Mouse (Mus musculus) forebrain, embryonic 16.5 days (tissue): Measurements from ENCODE around the gene Hmbs. TPM values are rescaled to one million over a fixed set of nuclear protein-coding genes. Genes with fewer than 3 reads are reported as not detected.
"Not testable (repeated sequence)": the region's sequence is repeated elsewhere in the genome, so short reads cannot be mapped to it uniquely, and the experiment has no call there.

Experiments
- ATAC-seq: fragments of 200-750 bp; cut with Nextera tagmentation; 2 replicates; pipeline ENCODE4 v1.8.0; 2017; ENCODE audit warnings: mild to moderate bottlenecking, moderate library complexity
- H3K27ac ChIP-seq: fragments of 300-500 bp; sonication (generic); 2 replicates; pipeline ENCODE4 v1.5.1; 2014; ENCODE audit warnings: low read length, control low read depth
- H3K27me3 ChIP-seq: fragments of 300-500 bp; sonication (generic); replicated peaks from 2 replicates; pipeline ENCODE4 v1.6.1; 2014; ENCODE audit warnings: low read length; ENCODE audit not compliant: control insufficient read depth, insufficient read depth
- H3K36me3 ChIP-seq: fragments of 300-500 bp; sonication (generic); 2 replicates; pipeline ENCODE4 v1.6.1; 2014; ENCODE audit not compliant: control insufficient read depth, insufficient read depth
- H3K4me1 ChIP-seq: fragments of 300-500 bp; sonication (generic); replicated peaks from 2 replicates; pipeline ENCODE4 v1.6.1; 2014; ENCODE audit warnings: low read length; ENCODE audit not compliant: control insufficient read depth, insufficient read depth
- H3K4me2 ChIP-seq: fragments of 300-500 bp; sonication (generic); 2 replicates; pipeline ENCODE4 v1.6.1; 2014; ENCODE audit warnings: mild to moderate bottlenecking, low read length, control low read depth
- H3K4me3 ChIP-seq: fragments of 300-500 bp; sonication (generic); replicated peaks from 2 replicates; pipeline ENCODE4 v1.5.1; 2014; ENCODE audit warnings: mild to moderate bottlenecking, low read length, control low read depth
- H3K9ac ChIP-seq: fragments of 300-500 bp; sonication (generic); replicated peaks from 2 replicates; pipeline ENCODE4 v1.6.1; 2014; ENCODE audit warnings: low read depth, low read length, control low read depth
- H3K9me3 ChIP-seq: fragments of 300-500 bp; sonication (generic); 2 replicates; pipeline ENCODE4 v1.6.1; 2016; ENCODE audit warnings: low read length; ENCODE audit not compliant: control insufficient read depth
- WGBS: fragments of 180-500 bp; shearing (Covaris S2); extraction: QIAGEN DNeasy Blood & Tissue Kit; methylation state at CpG from one replicate; pipeline ENCODE4 v1.1.7; 2014; 5-methylcytosine and 5-hydroxymethylcytosine counted together
- polyA plus RNA-seq: library from polyadenylated mRNA; unstranded; fragments of >200 nt; fragmentation: Nextera tagmentation; extraction: Ambion mirVana; gene quantifications from 2 replicates; pipeline ENCODE4 v1.2.1, GENCODE M21; 2015

Gene Hmbs
- polyA plus RNA-seq, 1 experiment from 2014 or later = 64.3 TPM

DNA sequence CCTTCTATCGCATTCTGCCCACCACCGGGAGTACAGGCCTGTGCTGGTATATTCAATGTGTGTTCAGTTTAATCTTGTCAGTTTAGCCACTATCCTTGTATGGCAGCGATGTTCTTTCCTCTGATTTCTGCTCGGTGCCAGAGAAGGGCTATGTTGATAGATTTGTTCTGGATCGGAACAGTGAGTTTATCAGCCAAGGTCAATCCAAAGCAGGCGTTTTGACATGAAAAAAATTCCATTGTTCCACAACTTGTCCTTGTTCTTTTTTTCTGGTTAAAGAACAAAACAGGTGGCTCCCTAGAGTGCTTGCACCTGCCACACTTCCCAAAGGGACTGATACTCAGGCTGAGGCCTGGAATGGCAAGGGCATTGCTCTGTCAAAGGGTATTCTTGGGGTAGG is 32.1 kb upstream of the Hmbs start:
- Histone ChIP-seq H3K9ac (no peak overlapping the region), H3K27me3 (no peaks in the 10 kb centered on the region), H3K36me3 (no peaks in the 10 kb centered on the region), H3K4me3 (no peak overlapping the region), H3K27ac (no peak overlapping the region), H3K9me3 (no peaks in the 10 kb centered on the region), H3K4me1 (peaks cover 13% of the 10 kb centered on the region), H3K4me2 (no peak overlapping the region)
- no peak for ATAC-seq
- 91% methylated on average over 6 of the region's 6 CpGs for whole genome bisulfite sequencing

DNA sequence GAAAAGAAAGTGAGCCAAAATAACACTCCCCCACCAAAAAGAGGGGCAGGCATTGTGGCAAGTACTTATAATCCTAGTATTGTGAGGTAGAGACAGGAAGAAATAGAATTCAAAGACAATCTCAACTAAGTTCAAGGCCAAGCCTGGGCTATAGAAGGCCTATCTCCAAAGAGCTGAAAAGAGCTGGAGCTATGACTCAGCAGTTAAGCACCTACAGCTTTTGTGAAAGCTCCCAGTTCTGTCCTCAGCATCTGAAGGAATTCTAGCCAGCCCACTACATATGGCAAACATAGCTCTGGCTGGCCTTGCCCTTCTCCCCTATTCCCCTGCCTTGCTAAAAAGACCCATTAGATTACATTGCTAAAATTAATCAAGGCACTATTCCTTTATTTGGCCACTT is 29.4 kb upstream of the Hmbs start:
- no peak for ATAC-seq
- H3K27ac ChIP-seq = no peak overlapping the region
- no peak overlapping the region for H3K4me2 ChIP-seq
- H3K36me3 ChIP-seq = no peaks in the 10 kb centered on the region
- no peak overlapping the region for H3K4me3 ChIP-seq
- no peak overlapping the region for H3K9ac ChIP-seq
- H3K9me3 ChIP-seq = no peaks in the 10 kb centered on the region
- H3K27me3 ChIP-seq = no peaks in the 10 kb centered on the region
- peaks cover 2% of the 10 kb centered on the region; the same call in 1 of the 2 replicates for H3K4me1 ChIP-seq

DNA sequence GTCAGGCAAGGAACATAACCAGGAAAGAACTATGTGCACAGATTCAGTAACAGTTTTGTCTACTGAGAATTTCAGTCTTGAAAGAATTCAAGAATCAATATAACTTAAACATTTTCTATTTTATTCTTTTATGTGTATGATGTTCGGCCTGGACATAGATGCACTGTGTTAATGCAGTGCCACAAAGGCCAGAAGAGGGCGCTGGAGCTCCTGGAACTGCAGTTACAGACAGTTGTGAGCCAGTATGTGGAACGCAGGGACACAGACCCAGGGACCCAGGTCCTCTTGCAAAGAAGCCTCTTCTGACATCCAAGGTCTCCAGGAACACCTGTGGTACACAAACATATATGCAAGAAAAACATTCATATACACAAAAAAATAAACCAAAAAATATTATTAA is 20.5 kb upstream of the Hmbs start:
- Histone ChIP-seq H3K27me3 (no peaks in the 10 kb centered on the region), H3K4me3 (no peak overlapping the region), H3K9ac (no peak overlapping the region), H3K4me2 (no peak overlapping the region), H3K4me1 (peaks cover 7% of the 10 kb centered on the region), H3K9me3 (no peaks in the 10 kb centered on the region), H3K27ac (no peak overlapping the region), H3K36me3 (no peaks in the 10 kb centered on the region; the same call in 1 of the 2 replicates)
- no peak for ATAC-seq
- 57% methylated on average over 3 of the region's 3 CpGs for WGBS

DNA sequence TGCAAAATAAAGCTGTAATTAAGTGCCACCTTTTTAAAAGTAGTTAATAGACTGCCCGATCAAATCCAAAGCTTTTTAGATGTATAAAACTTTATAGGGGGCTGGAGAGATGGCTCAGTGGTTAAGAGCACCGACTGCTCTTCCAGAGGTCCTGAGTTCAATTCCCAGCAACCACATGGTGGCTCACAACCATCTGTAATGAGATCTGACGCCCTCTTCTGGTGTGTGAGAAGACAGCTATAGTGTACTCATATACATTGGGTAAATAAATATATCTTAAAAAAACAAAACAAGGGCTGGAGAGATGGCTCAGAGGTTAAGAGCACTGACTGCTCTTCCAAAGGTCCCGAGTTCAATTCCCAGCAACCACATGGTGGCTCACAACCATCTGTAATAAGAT is 17.9 kb upstream of the Hmbs start:
- H3K27ac ChIP-seq = peak overlapping the region; percentile 78
- H3K4me2 ChIP-seq = peak overlapping the region; percentile 57
- H3K4me3 ChIP-seq = peak overlapping the region; percentile 76
- peak overlapping the region; percentile 49; the same call in 1 of the 2 replicates for H3K9ac ChIP-seq
- WGBS = 50% methylated on average over 4 of the region's 4 CpGs
- H3K4me1 ChIP-seq, H3K27me3 ChIP-seq, H3K36me3 ChIP-seq, H3K9me3 ChIP-seq: not testable (repeated sequence)
- peak; percentile 32 for ATAC-seq

DNA sequence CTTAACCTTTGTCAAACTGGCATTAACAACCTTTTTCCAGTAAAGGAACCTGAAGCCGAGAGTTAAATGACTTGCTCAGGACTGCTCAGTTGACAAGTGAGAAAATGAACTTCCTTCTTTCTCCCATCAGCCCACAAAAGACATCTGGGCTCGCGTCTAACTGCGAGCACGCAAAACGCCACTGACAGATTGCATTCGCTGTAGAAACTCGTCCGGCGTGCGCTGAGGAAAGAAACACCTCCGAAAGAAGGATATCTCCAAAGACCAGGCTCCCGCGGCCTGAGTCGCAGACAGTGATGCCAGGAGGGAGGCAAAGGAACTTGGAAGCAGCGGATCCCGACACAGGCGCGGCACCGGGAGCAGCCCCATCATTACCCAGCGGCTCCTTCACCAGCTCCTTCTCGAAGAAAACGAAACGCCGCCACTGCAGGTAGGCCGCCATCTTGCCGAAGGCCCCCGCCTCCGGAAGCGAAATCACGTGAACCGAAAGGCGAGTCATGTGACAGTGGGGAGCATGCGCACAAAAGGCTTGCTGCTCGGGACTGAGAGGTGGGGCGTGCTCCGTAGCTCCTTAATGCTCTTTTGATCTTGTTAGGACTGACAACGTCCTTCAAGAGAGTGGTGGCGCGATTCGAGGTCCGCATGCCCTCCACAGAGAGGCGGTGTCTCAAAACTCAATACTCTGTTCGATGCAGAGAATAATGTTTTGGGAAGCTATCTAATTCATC is 17.3 kb upstream of the Hmbs start, which contains the start of gene Vps11:
TSS of gene Vps11 (minus strand) at position 481 of the 728 bp plus-strand sequence.
- Histone ChIP-seq H3K27ac (peak within 1 kb of the TSS; percentile 78), H3K4me3 (peak within 1 kb of the TSS; percentile 76), H3K9ac (peak within 1 kb of the TSS; percentile 82), H3K9me3 (no peaks in the 10 kb centered on the region), H3K36me3 (peaks cover 8% of the 10 kb centered on the region), H3K27me3 (no peaks in the 10 kb centered on the region), H3K4me1 (peaks cover 7% of the 10 kb centered on the region), H3K4me2 (peak within 1 kb of the TSS; percentile 57)
- ATAC-seq = peak; percentile 93
- under 1% methylated on average over 44 of the region's 44 CpGs for WGBS

DNA sequence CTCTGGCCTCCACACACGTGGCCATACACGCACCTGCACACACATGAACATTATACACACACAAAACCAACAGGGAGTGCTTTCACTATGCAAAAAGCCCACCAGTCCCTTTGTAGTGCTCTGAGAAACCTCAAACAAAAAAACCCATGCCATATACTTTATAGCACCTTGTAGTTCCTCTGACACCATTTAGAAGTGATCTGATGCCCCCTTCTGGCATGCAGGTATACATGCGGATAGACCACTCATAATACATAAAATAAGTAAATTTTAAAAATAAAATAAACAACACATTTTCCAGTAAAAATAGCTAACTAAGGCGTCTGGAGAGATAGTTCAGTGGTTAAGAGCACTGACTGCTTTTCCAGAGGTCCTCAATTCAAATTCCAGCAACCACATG is 13.2 kb upstream of the Hmbs start:
- Histone ChIP-seq H3K27ac (no peak overlapping the region), H3K36me3 (peaks cover 42% of the 10 kb centered on the region), H3K4me3 (no peak overlapping the region), H3K27me3 (no peaks in the 10 kb centered on the region), H3K4me1 (peaks cover 7% of the 10 kb centered on the region), H3K9me3 (no peaks in the 10 kb centered on the region), H3K9ac (no peak overlapping the region), H3K4me2 (no peak overlapping the region)
- 67% methylated on average over 4 of the region's 4 CpGs for WGBS
- no peak for ATAC-seq

DNA sequence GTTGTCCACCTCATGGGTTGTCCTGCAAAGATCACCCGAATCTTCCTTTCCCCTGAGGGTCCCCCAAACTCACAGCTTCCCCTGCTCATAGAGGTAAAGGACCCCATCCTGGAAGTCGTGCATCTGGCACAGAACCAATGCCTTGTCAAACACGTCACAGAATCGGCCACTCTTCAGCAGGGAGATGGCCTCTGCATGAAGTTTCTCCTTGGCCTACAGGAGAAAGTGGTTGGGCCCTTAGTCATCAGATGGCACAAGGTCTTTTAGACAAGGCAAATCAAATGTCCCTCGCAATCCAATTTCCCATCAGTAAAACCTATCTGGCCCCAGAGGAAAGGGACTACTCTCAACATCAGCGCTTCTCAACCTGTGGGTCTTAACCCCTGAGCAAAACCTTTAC is 9.1 kb upstream of the Hmbs start:
- H3K27me3 ChIP-seq = no peaks in the 10 kb centered on the region
- no peak for ATAC-seq
- WGBS = 96% methylated on average over 6 of the region's 6 CpGs

DNA sequence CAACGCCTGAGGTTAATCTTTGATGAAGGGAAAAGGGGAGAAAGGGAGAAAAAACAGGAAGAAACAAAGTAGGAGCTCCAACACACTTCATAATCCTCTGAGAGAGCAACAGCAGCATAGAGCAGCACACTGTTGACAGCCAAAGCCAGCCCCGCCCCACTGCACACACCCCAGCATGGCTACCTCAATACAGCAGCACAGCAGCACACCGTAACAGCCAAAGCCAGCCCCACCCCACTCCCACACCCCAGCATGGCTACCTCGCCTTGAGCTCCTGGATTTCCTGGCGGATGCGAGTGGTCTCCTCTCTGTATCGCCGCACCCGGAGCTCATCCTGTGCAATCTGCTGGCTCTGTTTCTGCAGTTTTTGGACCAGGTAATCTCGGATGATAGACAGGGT is 8.3 kb upstream of the Hmbs start:
- no peaks in the 10 kb centered on the region for H3K4me1 ChIP-seq
- no peak overlapping the region for H3K4me2 ChIP-seq
- H3K36me3 ChIP-seq = peaks cover 71% of the 10 kb centered on the region
- H3K27ac ChIP-seq = no peak overlapping the region
- H3K9me3 ChIP-seq = no peaks in the 10 kb centered on the region
- H3K4me3 ChIP-seq = no peak overlapping the region
- WGBS = 91% methylated on average over 10 of the region's 10 CpGs
- H3K9ac ChIP-seq = no peak overlapping the region
- ATAC-seq = no peak
- no peaks in the 10 kb centered on the region for H3K27me3 ChIP-seq

More for the DNA sequence above, 9.1 kb upstream of the Hmbs start:
- Histone ChIP-seq H3K27ac (no peak overlapping the region), H3K9me3 (no peaks in the 10 kb centered on the region), H3K4me1 (no peaks in the 10 kb centered on the region), H3K9ac (no peak overlapping the region), H3K4me3 (no peak overlapping the region), H3K36me3 (peaks cover 65% of the 10 kb centered on the region), H3K4me2 (no peak overlapping the region)

DNA sequence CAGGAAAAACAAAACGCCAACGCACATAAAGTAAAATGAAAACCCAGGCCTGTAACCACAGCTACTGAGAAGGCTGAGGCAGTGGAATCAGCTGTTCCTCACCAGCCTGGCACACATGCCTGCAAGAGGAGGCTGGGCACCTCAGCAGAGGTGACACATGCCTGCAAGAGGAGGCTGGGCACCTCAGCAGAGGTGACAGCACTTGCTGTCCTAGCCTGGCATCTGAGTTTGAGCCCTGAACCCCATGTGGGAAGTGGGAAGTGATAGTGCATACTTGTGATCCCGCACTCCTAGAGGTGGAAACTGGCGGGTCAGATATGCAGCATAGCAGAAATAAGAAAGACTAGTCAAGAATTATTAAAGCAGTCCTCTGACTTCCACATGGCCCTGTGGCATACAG is 7.4 kb upstream of the Hmbs start:
- Histone ChIP-seq H3K36me3 (peaks cover 77% of the 10 kb centered on the region), H3K4me3 (no peak overlapping the region), H3K9me3 (no peaks in the 10 kb centered on the region), H3K27ac (no peak overlapping the region), H3K27me3 (no peaks in the 10 kb centered on the region), H3K4me1 (no peaks in the 10 kb centered on the region), H3K9ac (no peak overlapping the region), H3K4me2 (no peak overlapping the region)
- 91% methylated on average over 4 of the region's 4 CpGs for whole genome bisulfite sequencing
- no peak for ATAC-seq

DNA sequence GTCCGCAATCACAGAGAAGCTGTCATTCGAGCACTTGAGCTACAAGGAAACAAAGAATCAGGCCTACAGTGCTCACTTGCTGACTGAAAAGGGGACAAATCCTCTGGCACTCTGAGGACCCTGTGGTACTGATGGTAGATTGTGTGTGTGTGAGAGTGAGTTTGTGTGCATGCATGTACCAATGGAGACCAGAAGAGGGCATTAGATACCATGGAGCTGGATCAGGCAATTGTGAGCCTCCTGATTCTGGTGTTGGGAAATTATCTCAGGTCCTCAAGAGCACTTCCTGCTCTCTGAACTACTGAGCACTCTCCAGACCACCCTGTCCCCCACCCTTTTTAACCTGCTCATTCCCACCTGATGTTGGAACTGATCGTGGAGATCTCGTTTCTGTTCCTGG is 4.5 kb upstream of the Hmbs start:
- no peak overlapping the region for H3K4me2 ChIP-seq
- no peak overlapping the region for H3K27ac ChIP-seq
- no peak for ATAC-seq
- H3K4me1 ChIP-seq = 0 out of 2 replicates have a peak, but pooled peaks cover 3% of the 10 kb centered on the region
- H3K27me3 ChIP-seq = no peaks in the 10 kb centered on the region
- no peak overlapping the region for H3K9ac ChIP-seq
- H3K4me3 ChIP-seq = no peak overlapping the region
- H3K9me3 ChIP-seq = no peaks in the 10 kb centered on the region
- 94% methylated on average over 4 of the region's 4 CpGs for WGBS
- peaks cover 56% of the 10 kb centered on the region for H3K36me3 ChIP-seq
